Mouse (Mus musculus): ENCODE results near the gene Gadd45gip1. TPM values are rescaled to one million over a fixed set of nuclear protein-coding genes. Genes with fewer than 3 reads are reported as not detected.
A peak's percentile ranks its signal among the peaks of the same experiment; 100 is the strongest.

The Gadd45gip1 gene
- polyA plus RNA-seq, 1 experiment = 50.5 TPM

GRCm38 (mm10) chr8:84845355-84846093 lies 14.2 kb downstream of the Gadd45gip1 start:
- peak; percentile 42; the same call in 1 of the 2 replicates for TF ChIP-seq CTCF (IDR thresholded peaks at IDR 0.05; ENCODE audit: extremely low read depth, insufficient read length, insufficient replicate concordance, low read depth, low read length)
- no peak; the same call in 1 of the 2 replicates for TF ChIP-seq POLR2A (IDR thresholded peaks at IDR 0.05; ENCODE audit: low read depth, low read length)
- Histone ChIP-seq H3K27me3 (ENCODE audit: control insufficient read depth, insufficient read depth, low read length) (no peaks in the 10 kb centered on the region), H3K4me1 (ENCODE audit: control insufficient read depth, insufficient read depth, insufficient read length, low read length) (peaks cover 17% of the 10 kb centered on the region; the same call in 1 of the 2 replicates), H3K4me3 (ENCODE audit: low read depth, low read length) (peak overlapping the region; percentile 95), H3K27ac (ENCODE audit: insufficient read depth, low read depth, low read length) (peak overlapping the region; percentile 88), H3K36me3 (ENCODE audit: control insufficient read depth, insufficient read depth, low read length) (peaks cover 45% of the 10 kb centered on the region)
- 5% methylated on average over 12 of the region's 12 CpGs for WGBS

GRCm38 (mm10) chr8:84846094-84846721 lies 14.9 kb downstream of the Gadd45gip1 start:
- H3K27ac ChIP-seq (ENCODE audit: insufficient read depth, low read depth, low read length) = peak overlapping the region; percentile 88
- WGBS = under 1% methylated on average over 30 of the region's 30 CpGs
- H3K27me3 ChIP-seq (ENCODE audit: control insufficient read depth, insufficient read depth, low read length) = no peaks in the 10 kb centered on the region
- no peak for TF ChIP-seq POLR2A (IDR thresholded peaks at IDR 0.05; ENCODE audit: low read depth, low read length)
- no peak for TF ChIP-seq CTCF (IDR thresholded peaks at IDR 0.05; ENCODE audit: extremely low read depth, insufficient read length, insufficient replicate concordance, low read depth, low read length)
- H3K36me3 ChIP-seq (ENCODE audit: control insufficient read depth, insufficient read depth, low read length) = peaks cover 44% of the 10 kb centered on the region
- peaks cover 17% of the 10 kb centered on the region; the same call in 1 of the 2 replicates for H3K4me1 ChIP-seq (ENCODE audit: control insufficient read depth, insufficient read depth, insufficient read length, low read length)
- H3K4me3 ChIP-seq (ENCODE audit: low read depth, low read length) = peak overlapping the region; percentile 95

GRCm38 (mm10) chr8:84846722-84847572 lies 15.6 kb downstream of the Gadd45gip1 start, which contains the start of gene Calr:
Calr (minus strand) TSS chr8:84846934.
- Histone ChIP-seq H3K27me3 (ENCODE audit: control insufficient read depth, insufficient read depth, low read length) (no peaks in the 10 kb centered on the region), H3K27ac (ENCODE audit: insufficient read depth, low read depth, low read length) (peak within 1 kb of the TSS; percentile 91), H3K4me1 (ENCODE audit: control insufficient read depth, insufficient read depth, insufficient read length, low read length) (peaks cover 17% of the 10 kb centered on the region; the same call in 1 of the 2 replicates), H3K4me3 (ENCODE audit: low read depth, low read length) (peak within 1 kb of the TSS; percentile 95), H3K36me3 (ENCODE audit: control insufficient read depth, insufficient read depth, low read length) (peaks cover 37% of the 10 kb centered on the region)
- TF ChIP-seq POLR2A (IDR thresholded peaks at IDR 0.05; ENCODE audit: low read depth, low read length) (peak; percentile 98), CTCF (IDR thresholded peaks at IDR 0.05; ENCODE audit: extremely low read depth, insufficient read length, insufficient replicate concordance, low read depth, low read length) (no peak)
- WGBS = under 1% methylated on average over 55 of the region's 55 CpGs

- Histone ChIP-seq H3K27ac (ENCODE audit: insufficient read depth, low read depth, low read length) (peak overlapping the region; percentile 91), H3K36me3 (ENCODE audit: control insufficient read depth, insufficient read depth, low read length) (peaks cover 28% of the 10 kb centered on the region), H3K4me3 (ENCODE audit: low read depth, low read length) (no peak overlapping the region), H3K27me3 (ENCODE audit: control insufficient read depth, insufficient read depth, low read length) (no peaks in the 10 kb centered on the region), H3K4me1 (ENCODE audit: control insufficient read depth, insufficient read depth, insufficient read length, low read length) (peaks cover 17% of the 10 kb centered on the region; the same call in 1 of the 2 replicates)
- 20% methylated on average over 6 of the region's 6 CpGs for WGBS
- TF ChIP-seq CTCF (IDR thresholded peaks at IDR 0.05; ENCODE audit: extremely low read depth, insufficient read length, insufficient replicate concordance, low read depth, low read length) (no peak), POLR2A (IDR thresholded peaks at IDR 0.05; ENCODE audit: low read depth, low read length) (no peak)
These were observed 16.5 kb downstream of the Gadd45gip1 start for GRCm38 (mm10) chr8:84847684-84848435.

- Histone ChIP-seq H3K27me3 (ENCODE audit: control insufficient read depth, insufficient read depth, low read length) (no peaks in the 10 kb centered on the region), H3K36me3 (ENCODE audit: control insufficient read depth, insufficient read depth, low read length) (peaks cover 12% of the 10 kb centered on the region), H3K4me1 (ENCODE audit: control insufficient read depth, insufficient read depth, insufficient read length, low read length) (no peaks in the 10 kb centered on the region), H3K27ac (ENCODE audit: insufficient read depth, low read depth, low read length) (no peak overlapping the region), H3K4me3 (ENCODE audit: low read depth, low read length) (no peak overlapping the region)
- 97% methylated on average over 3 of the region's 3 CpGs for WGBS
- TF ChIP-seq CTCF (IDR thresholded peaks at IDR 0.05; ENCODE audit: extremely low read depth, insufficient read length, insufficient replicate concordance, low read depth, low read length) = no peak
- no peak for TF ChIP-seq POLR2A (IDR thresholded peaks at IDR 0.05; ENCODE audit: low read depth, low read length)
These were observed 25.1 kb downstream of the Gadd45gip1 start for GRCm38 (mm10) chr8:84856434-84856833.

- Histone ChIP-seq H3K27me3 (ENCODE audit: control insufficient read depth, insufficient read depth, low read length) (no peaks in the 10 kb centered on the region), H3K4me1 (ENCODE audit: control insufficient read depth, insufficient read depth, insufficient read length, low read length) (no peaks in the 10 kb centered on the region), H3K4me3 (ENCODE audit: low read depth, low read length) (peak within 1 kb of the TSS; percentile 79), H3K27ac (ENCODE audit: insufficient read depth, low read depth, low read length) (peak within 1 kb of the TSS; percentile 40; the same call in 1 of the 2 replicates), H3K36me3 (ENCODE audit: control insufficient read depth, insufficient read depth, low read length) (peaks cover 15% of the 10 kb centered on the region)
- TF ChIP-seq POLR2A (IDR thresholded peaks at IDR 0.05; ENCODE audit: low read depth, low read length) = peak; percentile 87
- TF ChIP-seq CTCF (IDR thresholded peaks at IDR 0.05; ENCODE audit: extremely low read depth, insufficient read length, insufficient replicate concordance, low read depth, low read length) = 0 out of 2 replicates have a peak, but pooled peaks have one; percentile 13
- WGBS = under 1% methylated on average over 39 of the region's 39 CpGs
These were observed 25.6 kb downstream of the Gadd45gip1 start, which contains the start of gene Farsa for GRCm38 (mm10) chr8:84856864-84857441. Farsa (plus strand) TSS chr8:84856989.
